25 mouse cellular contexts compared by ENCODE assay signal in genomic region chr9:115998383-115998782, GRCm38 (mm10).
DNase-seq lines count a peak whose midpoint lies in the region; ATAC-seq and TF ChIP-seq lines count a peak whose summit lies in the region.
"Had no signal": no experiment of that assay in that cellular context is flagged by ENCODE, and none has a peak within 500 bp of the region (broad histone marks: within the 10 kb centered on the region; RNA-seq: fewer than 3 reads in every experiment).

No protein-coding gene starts in this region.

- H3K4me2 ChIP-seq in heart, embryonic 14.5 days (ENCODE audit: low read length): peak overlapping the region; percentile 34
- peak overlapping the region; percentile 57 for H3K4me2 ChIP-seq in myocyte (ENCODE audit: low read depth)
- H3K4me2 ChIP-seq in hindbrain, embryonic 13.5 days: no peak overlapping the region
- H3K4me2 ChIP-seq: intestine, embryonic 15.5 days; limb, embryonic 12.5 days; liver, embryonic 11.5 days; midbrain, embryonic 11.5 days had no signal

- no peaks in the 10 kb centered on the region for H3K27me3 ChIP-seq in heart, embryonic 14.5 days (ENCODE audit: control insufficient read depth, insufficient read depth, low read length)
- H3K27me3 ChIP-seq in myocyte (ENCODE audit: control insufficient read depth, insufficient read depth, insufficient read length): no peaks in the 10 kb centered on the region
- no peaks in the 10 kb centered on the region for H3K27me3 ChIP-seq in hindbrain, embryonic 13.5 days
- H3K27me3 ChIP-seq: intestine, embryonic 15.5 days; limb, embryonic 12.5 days had no signal

- H3K9ac ChIP-seq in heart, embryonic 14.5 days (ENCODE audit: low read length): peak overlapping the region; percentile 31; the same call in 1 of the 2 replicates
- H3K9ac ChIP-seq in hindbrain, embryonic 13.5 days: no peak overlapping the region
- H3K9ac ChIP-seq: forebrain, postnatal 0 days; intestine, embryonic 15.5 days; limb, embryonic 12.5 days; liver, postnatal 0 days had no signal

- no peak for TF ChIP-seq CTCF in gastrocnemius, adult 2 months (IDR thresholded peaks at IDR 0.05)

- 39% methylated on average over 4 of the region's 4 CpGs for WGBS in heart, embryonic 14.5 days
- WGBS in hindbrain, embryonic 13.5 days: 76% methylated on average over 4 of the region's 4 CpGs

- no peaks in the 10 kb centered on the region for H3K36me3 ChIP-seq in heart, embryonic 14.5 days (ENCODE audit: control insufficient read depth, insufficient read depth, low read length)
- no peaks in the 10 kb centered on the region for H3K36me3 ChIP-seq in myocyte (ENCODE audit: control insufficient read depth, insufficient read depth)
- no peaks in the 10 kb centered on the region for H3K36me3 ChIP-seq in hindbrain, embryonic 13.5 days
- H3K36me3 ChIP-seq: forebrain, embryonic 10.5 days; G1E; intestine, embryonic 15.5 days; limb, embryonic 12.5 days had no signal

- no peaks in the 10 kb centered on the region for H3K79me2 ChIP-seq in myocyte (ENCODE audit: control insufficient read depth, insufficient read depth)

- peaks cover 9 to 13% of the 10 kb centered on the region in 2 experiments; a peak in 3 of 4 replicates for H3K4me1 ChIP-seq in heart, embryonic 14.5 days (ENCODE audit: control insufficient read depth in 2 of 2, insufficient read depth in 2 of 2, low read length in 2 of 2)
- no peaks in the 10 kb centered on the region for H3K4me1 ChIP-seq in hindbrain, embryonic 13.5 days (replicated peaks)
- H3K4me1 ChIP-seq: forebrain, embryonic 10.5 days; intestine, embryonic 15.5 days had no signal

- no peak for TF ChIP-seq POLR2A in myocyte (IDR thresholded peaks at IDR 0.05; ENCODE audit: insufficient read length, low read depth)

- no peak overlapping the region for H3ac ChIP-seq in myocyte (ENCODE audit: control insufficient read depth, insufficient read length)

- peak; percentile 67 for DNase-seq in gastrocnemius, adult 2 months
- DNase-seq in gastrocnemius, postnatal 25 days: no peak
- DNase-seq in heart, adult 8-10 months (ENCODE audit: low spot score): peak; percentile 16
- no peak for DNase-seq in B cell, adult 2 months
- DNase-seq: adrenal gland, postnatal 36 days; cerebellum, adult 9-10 months; forebrain, postnatal 0 days; kidney, adult 8-10 months; kidney, postnatal 14 days; layer of hippocampus, postnatal 36 days; liver, postnatal 0 days; thymus, postnatal 14 days had no signal

- H3K4me3 ChIP-seq in gastrocnemius, adult 2 months: peak overlapping the region; percentile 48
- H3K4me3 ChIP-seq in heart, embryonic 14.5 days (ENCODE audit: control insufficient read depth in 1 of 2, insufficient read depth in 1 of 2, low read depth in 1 of 2, low read length in 2 of 2): no peak overlapping the region
- H3K4me3 ChIP-seq in myocyte: no peak overlapping the region
- H3K4me3 ChIP-seq in hindbrain, embryonic 13.5 days: no peak overlapping the region
- H3K4me3 ChIP-seq: forebrain, embryonic 10.5 days; intestine, embryonic 15.5 days; layer of hippocampus, adult 2 months; limb, embryonic 12.5 days had no signal

- no peak for ATAC-seq in heart, embryonic 14.5 days (ENCODE audit: insufficient number of reproducible peaks, insufficient read depth, low FRiP score, low read depth)
- ATAC-seq in hindbrain, embryonic 13.5 days (ENCODE audit: low FRiP score): no peak
- ATAC-seq: forebrain, postnatal 0 days; hindbrain, embryonic 16.5 days; intestine, embryonic 15.5 days; liver, postnatal 0 days; lung, postnatal 0 days; Patski had no signal

- H3K9me3 ChIP-seq in heart, embryonic 14.5 days (ENCODE audit: control insufficient read depth, low read length): no peaks in the 10 kb centered on the region
- no peaks in the 10 kb centered on the region for H3K9me3 ChIP-seq in hindbrain, embryonic 13.5 days
- H3K9me3 ChIP-seq: forebrain, embryonic 10.5 days; intestine, embryonic 15.5 days; limb, embryonic 12.5 days had no signal

- intact Hi-C loops in gastrocnemius, adult 2 months (cut with DNase I): loop anchor here (5.0 kb wide), 1 partner anchor 44 kb away; no protein-coding TSS in a partner anchor

- peak overlapping the region; percentile 81 for H3K27ac ChIP-seq in gastrocnemius, adult 2 months
- H3K27ac ChIP-seq in heart, embryonic 14.5 days (replicated peaks in 1 of 2; ENCODE audit: control insufficient read depth in 1 of 2, insufficient read depth in 1 of 2, low read depth in 2 of 2, low read length in 2 of 2): peak overlapping the region; percentile 70 to 76
- no peak overlapping the region for H3K27ac ChIP-seq in hindbrain, embryonic 13.5 days
- H3K27ac ChIP-seq: forebrain, embryonic 10.5 days; intestine, embryonic 15.5 days; layer of hippocampus, adult 2 months; limb, embryonic 12.5 days had no signal

TF ChIP-seq in myocyte, 11 proteins besides CTCF, POLR2A, EP300 and RAD21:
- TF ChIP-seq USF1 (IDR thresholded peaks at IDR 0.05; ENCODE audit: low read depth) (no peak), MYOD1 (IDR thresholded peaks at IDR 0.05; ENCODE audit: control insufficient read depth in 1 of 3, insufficient read length in 2 of 3, low read depth in 2 of 3) (peak in 1 of 3 experiments; percentile 61), MYOG (IDR thresholded peaks at IDR 0.05; ENCODE audit: control insufficient read depth in 1 of 3, insufficient read depth in 1 of 3, insufficient read length in 2 of 3, low read depth in 2 of 3) (peak in 1 of 3 experiments; percentile 76), TCF12 (IDR thresholded peaks at IDR 0.05; ENCODE audit: insufficient read depth, poor library complexity, severe bottlenecking) (peak; percentile 37), CEBPB (IDR thresholded peaks at IDR 0.05; ENCODE audit: insufficient read depth, poor library complexity, severe bottlenecking) (no peak)

Comparison
In these comparisons a context has a peak if more than half of its experiments do, and no peak if none do; other contexts are left out.
1. DNase-seq: peak in gastrocnemius, adult 2 months (single experiment) and heart, adult 8-10 months (single experiment); none in gastrocnemius, postnatal 25 days (single experiment) and B cell, adult 2 months (0 of 2).